Mouse (Mus musculus) testis, adult 2 months (tissue): ENCODE measurements at regions not wholly inside any gene's neighbourhood (a gene's known extent, or its start where the extent isn't known, plus 50 kb on each side); places are given as distances from the start of the nearest gene placed in this dataset.

ENCODE experiments used
- CTCF ChIP-seq: fragments of 200-500 bp; IDR thresholded peaks from 2 replicates; pipeline ENCODE4 v1.5.1; 2012; ENCODE audit warnings: low read depth, mild to moderate bottlenecking, inconsistent platforms, low read length, moderate library complexity; ENCODE audit not compliant: control insufficient read depth, insufficient read depth, insufficient replicate concordance
- POLR2A ChIP-seq: fragments of 200-500 bp; IDR thresholded peaks from 2 replicates; pipeline ENCODE4 v1.6.1; 2012; ENCODE audit warnings: low read depth, mild to moderate bottlenecking, inconsistent platforms, low read length, moderate library complexity; ENCODE audit not compliant: control insufficient read depth

DNA sequence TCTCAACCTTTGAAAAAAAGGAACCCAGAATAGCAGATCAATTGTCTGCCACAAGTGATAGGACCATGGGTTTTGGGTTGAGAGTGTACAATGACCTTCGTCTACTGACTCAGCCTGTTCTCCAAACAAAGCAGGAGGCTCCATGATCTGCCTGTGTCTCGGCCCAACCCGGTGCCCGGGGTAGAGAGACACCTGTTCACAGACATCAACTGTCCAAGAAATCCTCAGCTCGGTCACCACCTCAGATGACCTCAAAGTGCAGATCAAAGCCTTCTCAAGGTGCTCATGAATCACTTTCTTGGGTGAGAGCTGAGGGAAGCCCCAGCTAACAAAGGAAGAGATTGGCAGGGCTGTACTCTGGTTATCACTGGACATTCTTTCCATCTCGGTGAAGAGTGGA, 108.1 kb upstream of the Ctnnb1 start:
- TF ChIP-seq CTCF (no peak), POLR2A (no peak)
